Mouse (Mus musculus) embryo, embryonic 9.5 days (tissue): ENCODE measurements around the gene Rraga.
"Not testable (repeated sequence)": the region's sequence is repeated elsewhere in the genome, so short reads cannot be mapped to it uniquely, and the experiment has no call there.

Source experiments
- DNase-seq: peaks from one replicate; pipeline ENCODE4 v3.0.0-alpha.2; 2017; ENCODE audit errors: extremely low spot score

The Rraga gene

DNA sequence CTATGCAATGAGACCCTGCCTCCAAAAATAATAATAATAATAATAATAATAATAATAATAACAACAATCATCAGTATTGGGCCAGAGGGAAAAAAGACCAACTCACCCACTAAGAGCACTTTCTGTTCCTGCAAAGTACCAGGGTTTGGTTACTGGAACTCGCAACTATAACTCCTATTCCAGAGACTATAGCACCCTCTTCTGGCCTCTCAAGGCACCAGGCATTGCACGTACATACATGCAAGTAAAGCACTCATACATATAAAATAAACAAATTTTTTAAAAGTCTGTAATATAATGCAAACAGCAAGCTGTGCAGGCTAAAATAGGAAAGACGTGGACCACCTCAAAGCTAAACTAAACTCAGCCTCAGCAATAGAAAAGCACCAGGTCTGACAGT, 12.8 kb downstream of the Rraga start:
- DNase-seq: no peak

DNA sequence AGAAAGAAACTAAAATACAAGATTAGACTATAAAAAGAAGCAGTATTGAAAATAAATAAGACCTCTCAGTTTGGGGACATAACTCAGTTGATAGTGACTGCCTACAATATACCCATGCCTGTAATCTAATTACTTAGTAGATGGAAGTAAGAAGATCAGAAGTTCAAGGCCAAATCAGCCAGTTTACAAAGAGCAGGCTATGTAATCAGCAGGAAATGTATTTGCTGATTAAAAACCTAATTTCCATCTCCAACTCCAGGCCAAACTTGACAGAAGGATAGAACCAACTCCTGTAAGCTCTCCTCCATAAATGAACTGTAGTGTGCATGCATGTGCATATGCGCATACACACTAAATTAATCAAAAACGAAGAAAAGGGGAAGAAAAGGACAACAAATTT, 15.8 kb downstream of the Rraga start:
- no peak for DNase-seq

DNA sequence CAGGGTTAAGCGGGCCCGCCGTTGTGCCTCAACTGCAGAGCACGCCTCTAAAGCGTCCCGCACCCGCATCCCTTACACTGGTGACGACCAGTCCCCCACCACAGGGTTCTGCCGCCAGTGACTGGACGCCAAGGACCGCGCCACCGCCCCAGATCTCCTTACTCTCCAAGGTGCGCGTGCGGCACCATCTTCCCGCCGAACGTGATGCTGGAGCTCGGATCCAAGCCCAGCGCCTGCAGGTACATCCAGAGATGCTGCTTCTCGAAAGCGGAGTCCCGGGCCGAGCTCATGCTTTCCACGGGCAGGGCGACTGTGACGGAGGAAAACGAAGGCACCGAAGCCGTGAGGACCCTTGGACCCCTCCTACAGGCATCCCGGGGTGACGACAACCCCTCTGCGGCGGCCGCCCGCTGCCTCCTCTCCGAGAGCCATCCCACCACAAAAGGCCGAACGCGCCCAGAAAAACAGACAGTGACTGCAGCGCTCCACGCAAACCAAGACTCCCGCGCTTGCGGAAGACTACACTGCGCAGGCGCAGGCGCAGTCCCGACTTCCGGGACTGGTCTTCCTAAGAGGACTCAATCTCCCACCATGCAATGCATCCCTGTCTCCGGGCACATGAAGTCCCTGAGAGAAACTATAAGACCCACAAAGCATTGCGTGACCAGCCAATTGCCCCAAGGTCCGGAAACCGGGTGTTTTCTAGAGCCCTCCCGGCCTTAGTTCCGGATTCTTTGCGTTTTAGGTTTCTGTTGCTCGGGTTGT, 36.2 kb downstream of the Rraga start, which contains the start of gene Haus6:
TSS of gene Haus6 (minus strand) at position 532 of the 765 bp plus-strand sequence.
- peak; percentile 86 for DNase-seq

DNA sequence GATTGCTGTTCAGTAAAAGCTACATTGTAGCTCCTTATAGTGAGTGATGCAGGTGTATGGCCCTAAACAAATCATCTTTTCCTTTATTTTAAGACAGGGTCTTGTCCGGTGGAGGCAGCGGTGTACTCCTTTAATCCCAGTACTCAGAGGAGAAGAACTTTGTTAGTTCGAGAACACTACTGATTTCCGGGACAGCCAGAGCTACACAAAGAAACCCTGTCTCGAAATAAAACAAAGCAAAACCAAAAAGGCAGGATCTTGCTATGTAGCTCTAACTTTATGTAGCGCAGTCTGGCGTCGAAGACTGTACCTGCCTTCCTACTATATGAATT, 36.8 kb downstream of the Rraga start:
- no peak for DNase-seq

DNA sequence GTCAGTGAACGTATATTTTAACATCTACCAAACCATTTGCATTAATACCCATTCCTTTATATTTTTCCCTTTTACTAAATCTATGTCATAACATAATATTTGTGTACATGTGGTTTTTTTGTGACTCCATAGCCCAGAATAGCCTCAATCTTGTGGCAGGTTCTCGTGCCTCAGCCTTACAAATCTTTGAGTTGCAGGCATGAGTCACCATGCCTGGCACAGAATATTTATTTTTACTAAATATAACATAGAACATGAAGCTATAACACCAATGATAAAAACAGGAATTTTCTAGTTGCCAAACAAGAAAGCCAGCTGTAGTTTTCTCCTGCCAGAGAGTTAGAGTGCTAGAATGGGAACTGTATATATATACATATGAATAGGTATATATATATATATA, 45.0 kb downstream of the Rraga start:
- no peak for DNase-seq

DNA sequence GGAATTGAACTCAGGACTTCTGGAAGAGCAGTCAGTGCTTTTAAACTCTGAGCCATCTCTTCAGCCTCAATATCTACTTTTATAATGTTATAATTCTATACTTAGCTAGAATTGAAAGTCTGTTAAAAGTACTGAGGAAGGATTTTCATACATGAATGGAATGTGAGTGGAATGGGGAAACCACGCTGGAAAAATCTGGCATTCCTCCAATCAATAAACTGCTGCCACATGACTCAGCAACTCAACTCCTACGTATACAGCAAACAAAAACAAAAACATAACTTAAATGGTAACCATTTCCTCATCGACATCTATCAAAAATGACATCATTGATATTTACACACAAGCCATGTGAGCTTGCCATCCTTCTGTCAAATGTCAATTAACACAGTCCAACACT, 46.6 kb downstream of the Rraga start:
- DNase-seq: no peak

DNA sequence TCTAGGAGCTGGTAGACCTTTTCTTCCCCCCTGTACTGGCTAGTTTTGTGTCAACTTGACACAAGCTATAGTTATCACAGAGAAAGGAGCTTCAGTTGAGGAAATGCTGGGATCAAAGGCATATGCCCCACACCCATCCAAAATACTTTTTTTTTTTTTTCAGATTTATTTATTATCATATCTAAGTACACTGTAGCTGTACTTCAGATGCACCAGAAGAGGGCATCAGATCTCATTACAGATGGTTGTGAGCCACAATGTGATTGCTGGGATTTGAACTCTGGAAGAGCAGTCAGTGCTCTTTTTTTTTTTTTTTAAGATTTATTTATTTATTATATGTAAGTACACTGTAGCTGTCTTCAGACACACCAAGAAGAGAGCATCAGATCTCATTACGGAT, 47.1 kb downstream of the Rraga start:
- not testable (repeated sequence) for DNase-seq

DNA sequence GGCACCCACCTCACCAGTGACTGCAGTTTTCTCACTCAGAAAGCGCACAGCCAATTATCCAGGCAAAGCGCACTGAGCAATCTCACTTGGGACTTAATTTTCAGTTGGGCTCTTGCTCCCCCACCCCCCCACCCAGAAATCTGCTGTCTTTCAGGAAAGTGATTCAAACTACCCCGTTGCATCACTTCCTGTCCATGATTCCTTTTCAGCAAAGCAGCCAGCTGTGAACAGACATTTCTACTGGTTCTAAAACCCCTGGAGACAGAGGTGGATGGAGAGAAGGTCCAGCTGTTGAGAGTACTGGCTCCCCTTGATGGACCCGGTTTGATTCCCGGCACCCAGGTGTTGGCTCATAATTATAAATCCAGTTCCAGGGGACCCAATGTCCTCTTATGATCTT, 50.0 kb downstream of the Rraga start:
- no peak for DNase-seq

DNA sequence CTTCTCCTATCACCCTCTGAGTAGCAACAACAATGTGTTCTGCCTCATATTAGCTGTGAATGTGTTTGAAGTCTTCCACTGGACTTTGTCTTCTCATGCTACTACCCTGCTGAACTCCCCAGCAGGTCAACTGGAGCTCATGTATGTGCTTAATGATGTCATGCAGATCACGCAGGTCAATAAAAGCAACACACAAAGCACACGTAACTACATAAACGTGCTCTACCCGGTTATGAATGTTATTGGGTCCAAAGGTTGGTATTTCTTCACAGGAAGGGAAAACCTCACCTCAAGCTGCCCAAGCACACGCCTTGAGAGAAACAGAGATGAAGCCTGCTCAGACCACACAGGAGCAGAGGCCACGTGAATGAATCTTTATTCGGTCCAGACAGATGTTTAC, 51.0 kb downstream of the Rraga start:
- not testable (repeated sequence) for DNase-seq
